Mouse (Mus musculus) R1 (cell line): ENCODE results near the gene Serpina3c.
"Not testable (repeated sequence)": the region's sequence is repeated elsewhere in the genome, so short reads cannot be mapped to it uniquely, and the experiment has no call there.

Source experiments
- DNase-seq: peaks from one replicate; pipeline ENCODE4 v3.0.0-alpha.2; 2018; ENCODE audit warnings: low read depth, low spot score

Serpina3c gene

DNA sequence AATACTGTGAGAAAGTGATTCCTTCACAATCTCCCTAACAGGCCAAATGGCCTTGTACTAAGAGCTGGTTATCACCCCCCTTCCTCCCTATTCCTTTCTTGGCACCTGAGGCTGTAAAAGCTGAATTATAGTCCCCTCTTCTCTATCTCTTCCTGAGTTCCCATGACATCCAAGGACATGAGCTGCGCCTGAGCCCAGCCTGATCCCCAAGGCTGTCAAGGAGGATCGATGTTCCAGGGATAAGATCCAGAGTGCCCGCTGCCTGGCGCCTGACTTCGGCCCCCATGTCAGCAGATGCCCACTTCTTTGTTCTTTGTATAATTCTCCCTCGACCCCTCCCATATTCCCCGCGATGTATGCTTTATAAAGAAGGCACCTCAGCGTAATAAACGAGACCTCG lies 41.3 kb downstream of the Serpina3c start, which contains the start of gene Serpina3a:
Serpina3a (plus strand) TSS at position 392 of the 400 bp plus-strand sequence.
- DNase-seq, result not testable (repeated sequence)

DNA sequence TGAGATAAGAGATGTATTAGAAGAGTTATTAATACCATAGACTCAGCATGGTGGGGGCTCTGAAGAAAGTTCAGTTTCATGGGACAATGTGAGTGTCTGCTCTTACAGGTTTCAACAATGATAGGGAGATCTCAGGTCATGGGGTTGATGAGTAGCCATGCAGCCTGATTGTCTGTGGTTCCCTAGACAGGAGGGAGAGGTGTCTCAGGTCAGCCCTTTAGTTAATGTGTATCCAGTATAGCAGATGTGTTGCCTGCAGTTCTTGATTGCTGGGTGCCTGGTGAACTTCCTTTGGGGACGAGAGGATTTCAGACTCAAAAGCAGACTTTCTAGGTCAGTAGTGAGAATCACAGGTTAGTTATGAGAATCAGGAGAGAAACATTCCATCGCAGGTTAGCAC lies 45.2 kb downstream of the Serpina3c start:
- no peak for DNase-seq

DNA sequence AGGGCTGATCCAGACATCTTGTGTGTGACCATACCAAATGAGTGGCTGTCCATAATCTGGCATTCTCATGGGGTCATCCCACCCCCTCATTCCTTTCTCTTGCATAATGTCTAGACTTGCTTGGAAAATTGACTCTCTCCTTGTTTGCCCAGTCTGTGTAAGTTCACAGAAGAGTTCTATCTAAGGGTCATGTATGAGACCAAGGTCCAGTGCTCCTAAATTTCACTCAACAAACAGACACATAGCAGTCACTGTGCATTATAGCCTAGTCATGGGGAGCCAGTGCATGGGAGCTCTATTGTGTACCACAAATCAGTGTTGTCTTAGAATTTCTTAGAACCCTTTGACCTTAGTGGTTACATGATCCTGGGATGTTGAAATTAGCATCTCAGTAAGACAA lies 46.8 kb downstream of the Serpina3c start:
- no peak for DNase-seq

DNA sequence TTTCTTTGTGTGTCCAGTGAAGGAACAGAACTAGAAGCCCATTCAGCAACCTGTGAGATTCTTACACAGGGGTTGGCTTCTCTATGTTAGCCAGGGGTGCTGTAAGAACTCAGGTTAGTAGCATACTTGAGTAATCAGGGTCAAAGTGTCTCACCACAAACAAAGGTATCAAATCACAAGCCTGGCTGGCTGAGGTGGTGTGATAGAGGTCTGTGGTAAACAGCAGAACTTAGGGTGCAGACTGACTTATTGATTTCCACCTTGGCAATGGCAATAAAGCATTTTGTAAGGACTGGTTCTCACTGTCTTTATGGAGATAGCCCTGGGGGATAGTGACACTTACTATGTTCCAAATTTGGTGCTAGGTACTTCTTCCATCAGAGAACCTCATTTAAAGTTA lies 47.8 kb downstream of the Serpina3c start:
- DNase-seq, result no peak

DNA sequence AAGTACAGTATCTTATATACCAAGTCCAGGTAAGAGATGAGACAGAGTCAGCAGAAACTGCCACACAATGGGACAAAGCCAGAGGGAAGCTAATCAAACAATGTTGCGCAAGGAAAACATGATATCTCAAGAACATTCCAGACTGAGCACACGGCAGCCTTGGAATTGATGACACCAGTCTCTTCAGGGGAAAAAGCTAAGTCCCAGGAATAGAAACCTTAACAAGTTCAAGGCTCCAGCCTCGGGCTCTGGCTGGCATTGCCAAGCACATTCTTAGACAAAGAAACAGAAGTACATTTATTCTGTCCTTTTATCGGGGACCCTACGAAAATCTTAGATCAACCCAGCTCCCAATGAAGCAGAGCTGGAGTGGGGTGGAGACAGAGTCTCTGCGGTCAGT lies 52.9 kb downstream of the Serpina3c start, which contains the start of gene Serpina5:
Serpina5 (plus strand) TSS at position 346 of the 400 bp plus-strand sequence.
- DNase-seq, result no peak
